Mouse (Mus musculus) CD8-positive naive resting alpha-beta T cell, adult 2 months (primary cell): ENCODE data around the gene Plekhg5.

Experiments
- DNase-seq, 2 experiments: peaks; one replicate each; pipeline ENCODE4 v3.0.0; 2022; ENCODE audit warnings: low read depth in 2 of 2, low spot score in 2 of 2

The Plekhg5 gene

GRCm38 (mm10) chr4:152124361-152124961 is 52.2 kb downstream of the Plekhg5 start:
- DNase-seq = no peak

GRCm38 (mm10) chr4:152125161-152126025 is 53.1 kb downstream of the Plekhg5 start:
- no peak for DNase-seq

GRCm38 (mm10) chr4:152126026-152126920 is 54.0 kb downstream of the Plekhg5 start:
- DNase-seq = no peak

DNA sequence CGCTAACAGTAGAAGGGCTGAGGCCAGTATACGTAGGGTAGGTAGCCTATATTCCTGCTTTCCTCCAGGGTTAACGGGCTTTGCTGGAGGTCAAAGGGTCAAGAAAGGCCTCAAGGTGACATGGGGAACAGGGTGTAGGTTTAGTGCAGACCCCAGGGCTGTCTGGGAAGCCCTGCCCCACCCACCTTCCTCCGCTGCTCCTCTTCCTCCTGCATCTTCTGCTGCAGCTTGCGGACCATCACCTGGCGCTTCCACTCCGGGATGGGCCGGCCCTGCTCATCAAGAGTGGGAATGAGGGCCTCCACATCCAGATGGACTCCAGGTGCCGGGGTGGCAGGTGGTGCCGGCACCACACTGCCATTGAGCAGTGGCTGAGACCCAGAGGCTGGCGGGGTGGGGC is 55.6 kb downstream of the Plekhg5 start:
- no peak for DNase-seq

DNA sequence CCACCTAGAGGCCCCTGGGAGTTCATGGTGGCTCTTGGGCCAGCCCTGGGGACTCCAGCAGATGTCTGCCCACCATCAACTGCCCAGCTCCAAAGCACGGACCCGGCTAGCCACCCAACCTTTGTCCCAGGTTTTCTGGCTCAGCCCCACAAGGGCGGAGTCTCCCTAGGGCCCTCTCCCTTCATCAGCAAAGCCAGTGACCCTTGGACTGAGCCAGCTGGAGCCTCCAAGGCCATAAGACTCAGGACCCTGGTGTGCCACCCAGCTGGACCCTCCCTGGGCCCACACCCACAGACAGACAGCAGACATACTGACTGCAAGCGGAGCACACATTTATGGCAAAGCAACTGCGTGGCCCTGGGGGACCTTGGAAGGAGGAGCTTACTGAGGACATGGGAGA is 56.5 kb downstream of the Plekhg5 start:
- DNase-seq = no peak

DNA sequence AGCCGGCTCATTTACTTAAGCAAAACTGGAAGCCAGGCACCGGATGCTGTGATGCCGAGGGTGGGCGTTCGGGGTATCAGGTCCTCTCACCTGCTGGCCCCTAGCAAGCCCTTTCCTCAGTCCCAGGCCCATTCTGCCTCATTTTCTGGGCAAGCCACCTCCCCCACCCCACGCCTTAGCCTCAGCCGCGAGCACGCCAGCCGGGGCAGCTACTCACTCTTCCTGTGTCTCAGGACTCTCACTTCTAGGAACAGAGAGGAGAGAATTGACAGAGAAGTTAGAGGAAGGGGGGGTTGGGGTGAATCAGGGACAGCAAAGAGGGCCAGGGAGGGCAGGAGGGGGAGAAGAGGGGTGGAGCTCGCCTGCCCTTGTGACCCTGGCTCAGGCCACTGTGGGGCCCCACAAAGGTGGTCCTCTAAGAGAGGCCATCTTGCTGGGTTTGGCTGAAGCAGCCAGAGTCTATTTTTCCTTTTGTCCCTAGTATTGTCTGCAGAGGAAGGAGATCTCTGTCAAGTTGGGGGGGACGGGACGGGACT is 57.2 kb downstream of the Plekhg5 start:
- no peak for DNase-seq

DNA sequence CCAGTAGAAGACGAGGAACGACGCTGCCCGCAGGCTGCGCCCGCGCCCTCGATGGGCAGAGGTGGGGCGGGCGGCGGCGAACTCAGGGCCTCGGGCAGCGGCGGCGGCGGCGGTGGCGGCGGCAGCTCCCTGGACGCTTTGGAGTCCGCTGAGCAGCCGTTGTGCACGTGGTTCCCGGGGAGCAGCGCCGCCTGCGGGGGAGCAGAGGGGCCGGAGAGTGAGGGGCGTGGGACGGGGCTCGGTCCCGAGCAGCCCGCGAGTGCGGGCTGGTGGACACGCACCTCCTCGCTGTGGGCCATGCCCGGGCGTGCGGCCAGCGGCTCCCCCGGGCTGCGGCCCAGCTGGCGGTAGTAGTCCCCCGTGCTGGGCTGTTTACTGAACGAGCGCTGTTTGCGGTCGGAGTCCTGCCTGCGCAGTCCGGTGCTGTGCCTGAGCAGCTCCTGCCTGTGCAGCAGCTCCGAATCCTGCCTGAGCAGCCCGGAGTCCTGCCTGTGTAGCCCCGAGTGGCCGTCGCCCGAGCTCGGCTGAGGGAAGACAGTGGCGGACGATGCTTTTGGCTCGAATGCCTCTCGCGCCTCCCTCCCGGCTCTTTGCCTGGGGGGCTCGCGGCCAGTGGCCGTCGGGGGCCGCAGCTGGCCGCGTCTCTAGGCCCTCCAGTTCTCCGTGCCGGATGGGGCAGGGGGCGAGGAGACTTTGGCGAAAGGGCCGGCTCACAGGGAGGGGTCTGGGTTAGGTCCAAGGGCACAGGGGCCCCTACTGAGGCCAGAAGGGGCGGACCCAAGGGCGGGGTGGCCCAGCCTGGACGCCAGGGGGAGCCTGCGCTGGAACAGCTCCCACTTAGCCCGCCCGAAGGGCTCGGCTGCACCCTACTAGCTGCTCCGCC is 58.7 kb downstream of the Plekhg5 start:
- DNase-seq = peak in 1 of 2 experiments; percentile 56

DNA sequence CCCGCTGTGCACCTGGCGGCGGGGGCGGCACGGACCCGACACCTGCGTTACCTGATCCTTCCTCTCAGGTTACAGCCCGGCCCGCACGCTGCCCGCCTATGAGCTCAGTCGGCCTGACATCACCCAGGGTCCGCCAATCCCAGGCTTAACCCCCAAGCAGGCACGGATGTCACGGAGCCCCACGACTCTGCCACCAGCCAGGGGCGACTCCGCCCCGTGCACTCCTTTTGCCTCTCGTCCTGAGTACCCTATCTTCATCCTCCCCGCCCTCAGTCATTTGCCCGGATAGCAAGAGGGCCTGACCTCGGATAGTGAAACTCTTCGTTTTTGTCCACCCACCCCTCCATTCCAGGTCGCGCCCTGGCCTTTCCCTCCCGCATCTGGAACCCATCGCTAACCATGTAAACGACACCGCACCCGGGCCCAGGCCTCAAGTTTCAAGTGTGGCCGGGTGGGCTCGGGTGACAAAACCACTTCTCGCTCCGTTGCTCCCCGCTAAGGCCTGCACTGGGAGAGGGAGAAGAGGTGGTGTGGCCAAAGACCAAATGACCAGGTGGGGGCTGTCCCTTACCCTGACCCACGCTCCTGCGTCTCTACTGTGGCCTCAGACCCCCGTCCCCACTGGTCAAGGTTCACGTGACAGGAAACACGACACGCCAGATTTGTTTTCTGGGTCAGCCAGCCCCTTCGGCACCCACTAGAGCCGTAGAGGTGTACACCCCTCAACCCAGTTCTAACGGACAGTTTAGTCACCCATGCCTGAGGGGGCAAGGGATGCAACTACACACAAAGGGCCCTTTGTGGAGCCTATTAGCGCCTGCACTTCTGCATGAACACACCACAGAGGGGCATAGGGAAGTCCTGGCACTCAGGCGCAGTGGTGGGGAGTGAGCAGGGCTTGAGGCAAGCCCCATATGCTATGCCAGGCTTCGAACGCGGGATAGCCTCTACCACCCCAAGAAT is 59.8 kb downstream of the Plekhg5 start:
- no peak for DNase-seq

- DNase-seq = no peak
These were observed 60.5 kb downstream of the Plekhg5 start for GRCm38 (mm10) chr4:152132772-152133169.

DNA sequence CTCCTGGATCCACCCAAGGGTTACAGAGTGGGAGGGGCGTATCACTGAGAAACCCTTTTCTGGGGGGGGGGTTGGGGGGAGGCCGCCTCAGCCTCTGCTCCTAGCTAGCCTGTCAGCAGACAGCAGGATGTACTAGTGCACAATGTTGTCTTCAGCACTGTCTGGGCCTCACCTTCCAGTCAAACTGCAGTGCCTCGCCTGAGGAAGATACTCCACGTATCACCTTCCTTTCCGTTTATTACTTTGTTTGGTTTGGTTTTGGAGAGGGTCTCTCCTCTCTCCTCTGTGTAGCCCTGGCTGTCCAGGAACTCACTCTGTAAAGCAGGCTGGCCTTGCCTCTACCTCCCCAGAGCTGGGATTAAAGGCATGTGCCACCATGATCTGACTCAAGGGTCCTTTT is 60.9 kb downstream of the Plekhg5 start:
- DNase-seq = no peak

- DNase-seq = no peak
These were observed 62.2 kb downstream of the Plekhg5 start for GRCm38 (mm10) chr4:152134507-152134906.

DNA sequence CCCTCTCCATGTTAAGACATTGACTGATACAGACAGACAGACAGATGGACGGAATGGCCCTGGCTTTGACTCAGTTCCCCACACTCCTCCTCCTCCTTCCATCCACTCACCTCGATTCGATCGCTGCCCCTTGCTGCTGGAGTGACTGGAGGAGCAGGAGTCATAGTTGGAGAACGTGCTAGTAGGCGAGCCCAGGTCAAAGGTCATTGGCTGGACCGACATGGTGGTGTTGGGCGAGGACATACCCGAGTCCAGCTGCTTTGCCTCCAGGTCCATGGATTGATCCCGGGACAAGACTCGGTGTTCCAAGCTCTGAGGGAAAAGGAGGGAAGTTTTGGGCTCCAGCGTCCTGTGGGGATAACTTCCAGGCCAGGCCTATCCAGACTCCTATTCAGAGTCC is 63.1 kb downstream of the Plekhg5 start:
- DNase-seq = no peak

DNA sequence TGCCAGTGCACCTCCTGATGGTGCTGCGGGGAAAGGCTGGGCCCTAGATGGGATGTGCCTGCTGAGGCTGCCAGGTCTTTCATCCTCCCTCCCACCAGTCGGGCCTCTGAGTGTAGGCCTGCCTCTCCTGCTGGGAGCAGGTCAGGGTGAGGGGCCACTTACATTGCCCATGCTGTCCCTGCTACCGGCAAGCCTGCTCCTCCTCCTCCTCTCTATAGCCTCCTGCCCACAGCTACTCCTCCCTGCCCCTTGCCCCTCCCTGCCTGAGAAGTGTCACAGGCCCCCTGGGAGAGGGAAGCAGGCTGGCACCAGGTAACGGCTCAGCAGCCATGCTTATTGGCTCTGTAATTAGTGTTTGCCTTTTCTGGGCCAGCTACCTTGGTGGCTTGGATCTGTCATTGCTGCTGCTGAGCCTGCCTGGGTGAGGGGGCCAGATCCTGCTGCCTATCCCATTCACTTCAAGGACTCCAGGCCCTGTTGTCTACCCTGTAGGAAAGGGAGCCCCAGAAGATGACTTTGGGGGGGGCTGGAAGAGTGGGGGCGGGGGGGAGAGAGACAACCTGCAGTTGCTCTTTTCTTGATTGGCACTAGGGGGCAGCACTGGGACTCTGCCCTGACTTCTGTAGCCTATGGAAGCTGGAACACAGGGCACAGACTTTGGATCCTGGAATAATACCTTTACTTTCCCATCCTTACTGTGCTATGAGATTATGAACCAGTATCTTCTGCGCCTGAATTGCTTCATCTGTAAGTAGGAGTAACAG is 64.0 kb downstream of the Plekhg5 start:
- DNase-seq = no peak

- no peak for DNase-seq
These were observed 64.6 kb downstream of the Plekhg5 start for GRCm38 (mm10) chr4:152136876-152137250.

DNA sequence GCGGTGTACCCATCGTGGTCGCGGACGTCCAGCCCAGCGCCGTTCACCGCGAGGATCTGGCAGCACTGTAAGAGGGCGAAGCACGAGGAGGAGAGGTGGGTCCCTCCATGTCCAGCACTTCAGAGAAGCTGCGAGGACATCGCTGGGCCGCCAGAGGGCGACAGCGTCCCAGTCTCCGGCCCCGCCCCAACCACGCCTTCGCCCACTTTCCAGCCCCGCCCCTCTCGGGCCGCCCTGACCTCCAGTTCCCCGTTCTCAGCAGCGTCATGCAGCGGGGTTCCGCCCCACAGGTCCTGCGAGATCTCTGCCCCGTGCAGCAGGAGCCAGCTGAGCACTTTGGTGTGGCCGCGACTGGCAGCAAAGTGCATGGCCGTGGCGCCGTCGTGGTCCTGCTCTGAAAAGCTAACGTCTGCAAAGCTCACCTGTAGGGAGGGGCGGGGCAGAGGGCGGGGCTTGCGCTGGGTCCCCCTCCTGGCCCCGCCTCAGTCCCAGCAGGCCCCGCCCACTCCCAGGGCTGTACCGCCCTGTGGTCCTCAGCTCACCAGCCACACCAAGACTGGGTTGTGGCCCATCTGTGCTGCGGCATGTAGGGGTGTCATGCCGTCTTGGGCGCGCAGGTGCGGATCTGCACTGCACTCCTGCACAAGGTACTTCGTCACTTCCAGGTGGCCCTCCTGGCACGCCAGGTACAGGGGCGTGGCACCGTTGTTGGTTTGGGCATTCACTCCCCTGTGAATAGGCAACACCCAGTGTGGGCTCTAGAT is 66.4 kb downstream of the Plekhg5 start:
- DNase-seq = peak; percentile 67 to 73

DNA sequence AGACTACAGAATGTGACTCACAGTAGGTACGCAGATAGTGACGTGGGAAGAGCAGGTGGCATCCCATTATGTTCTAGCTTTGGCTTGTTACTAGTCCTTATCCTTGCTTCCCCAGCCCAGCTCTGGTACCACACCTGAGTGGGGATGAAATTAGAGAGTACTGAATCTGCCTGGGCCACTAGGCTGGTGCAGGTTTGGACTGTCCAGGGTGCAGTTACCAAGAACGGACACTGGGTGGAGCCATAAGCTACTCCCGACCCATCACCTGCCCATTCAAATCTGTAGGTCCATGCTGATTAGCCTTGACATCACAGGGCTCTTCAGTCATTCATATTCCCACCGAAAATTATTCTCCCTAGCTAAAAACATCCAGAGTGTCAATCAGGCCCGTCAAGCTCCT is 68.1 kb downstream of the Plekhg5 start:
- no peak for DNase-seq

- DNase-seq = no peak
These were observed 69.3 kb downstream of the Plekhg5 start for GRCm38 (mm10) chr4:152141521-152142135.
